Mouse (Mus musculus) right cerebral cortex, postnatal 36 days (tissue): ENCODE measurements around the gene Hspa5.
"Not testable (repeated sequence)": the region's sequence is repeated elsewhere in the genome, so short reads cannot be mapped to it uniquely, and the experiment has no call there.

Experiments used
- DNase-seq, 2 experiments: peaks; one replicate each; pipeline ENCODE4 v3.0.0; 2022; ENCODE audit warnings: low spot score in 2 of 2, mixed read lengths in 1 of 2

The Hspa5 gene

GRCm38 (mm10) chr2:34771368-34772226 lies at the start of gene Hspa5:
TSS of gene Hspa5 (plus strand) at chr2:34771970.
- peak; percentile 100 for DNase-seq

GRCm38 (mm10) chr2:34725269-34725668 lies 46.5 kb upstream of the Hspa5 start:
- no peak for DNase-seq

GRCm38 (mm10) chr2:34727045-34727728 lies 44.6 kb upstream of the Hspa5 start:
- no peak for DNase-seq

- no peak for DNase-seq
Measured at GRCm38 (mm10) chr2:34736626-34737025, 35.1 kb upstream of the Hspa5 start.

- no peak for DNase-seq
Measured at GRCm38 (mm10) chr2:34737911-34738310, 33.9 kb upstream of the Hspa5 start.

- no peak for DNase-seq
Measured at GRCm38 (mm10) chr2:34739684-34740391, 31.9 kb upstream of the Hspa5 start.

GRCm38 (mm10) chr2:34741390-34742159 lies 30.2 kb upstream of the Hspa5 start:
- no peak for DNase-seq

- no peak for DNase-seq
Measured at GRCm38 (mm10) chr2:34742675-34743074, 29.1 kb upstream of the Hspa5 start.

- no peak for DNase-seq
Measured at GRCm38 (mm10) chr2:34744476-34744875, 27.3 kb upstream of the Hspa5 start.

- no peak for DNase-seq
Measured at GRCm38 (mm10) chr2:34745673-34746072, 26.1 kb upstream of the Hspa5 start.

- DNase-seq, result no peak
Measured at GRCm38 (mm10) chr2:34748479-34748878, 23.3 kb upstream of the Hspa5 start.

GRCm38 (mm10) chr2:34750245-34750644 lies 21.5 kb upstream of the Hspa5 start:
- no peak for DNase-seq

- DNase-seq, result peak; percentile 64 to 71
Measured at GRCm38 (mm10) chr2:34753811-34754550, 17.8 kb upstream of the Hspa5 start.

GRCm38 (mm10) chr2:34754551-34755358 lies 17.0 kb upstream of the Hspa5 start, which contains the start of gene Gapvd1:
TSS of gene Gapvd1 (minus strand) at chr2:34755232.
- DNase-seq, result no peak

GRCm38 (mm10) chr2:34757341-34757740 lies 14.4 kb upstream of the Hspa5 start:
- no peak for DNase-seq

- DNase-seq, result not testable (repeated sequence)
Measured at GRCm38 (mm10) chr2:34761272-34761671, 10.5 kb upstream of the Hspa5 start.

- no peak for DNase-seq
Measured at GRCm38 (mm10) chr2:34762174-34762573, 9.6 kb upstream of the Hspa5 start.

- DNase-seq, result no peak
Measured at GRCm38 (mm10) chr2:34762872-34763271, 8.9 kb upstream of the Hspa5 start.

GRCm38 (mm10) chr2:34764801-34765200 lies 7.0 kb upstream of the Hspa5 start:
- no peak for DNase-seq

- no peak for DNase-seq
Measured at GRCm38 (mm10) chr2:34770049-34770448, 1.7 kb upstream of the Hspa5 start.
